Mouse (Mus musculus) right cerebral cortex, adult 2 months (tissue): Measurements from ENCODE around the gene Olfr532.
"Not testable (repeated sequence)": the region's sequence is repeated elsewhere in the genome, so short reads cannot be mapped to it uniquely, and the experiment has no call there.

ENCODE experiments used
- DNase-seq, 2 experiments: peaks; one replicate each; pipeline ENCODE4 v3.0.0; 2021 to 2022; ENCODE audit warnings: low spot score in 2 of 2

Gene Olfr532

GRCm38 (mm10) chr7:140421539-140421938 lies at the start of gene Olfr532:
TSS of gene Olfr532 (minus strand) at chr7:140421639.
- DNase-seq: no peak

- not testable (repeated sequence) for DNase-seq
Observed at GRCm38 (mm10) chr7:140463070-140463469, 41.6 kb upstream of the Olfr532 start, which contains the start of gene Olfr533. TSS of gene Olfr533 (plus strand) at chr7:140463370.

GRCm38 (mm10) chr7:140443141-140443540 lies 21.7 kb upstream of the Olfr532 start:
- no peak for DNase-seq

- no peak for DNase-seq
Observed at GRCm38 (mm10) chr7:140402818-140403217, 18.6 kb downstream of the Olfr532 start, which contains the start of gene Olfr531. TSS of gene Olfr531 (minus strand) at chr7:140402918.

- no peak for DNase-seq
Observed at GRCm38 (mm10) chr7:140376911-140377310, 44.5 kb downstream of the Olfr532 start.

- no peak for DNase-seq
Observed at GRCm38 (mm10) chr7:140376231-140376630, 45.2 kb downstream of the Olfr532 start, which contains the start of gene Olfr530. TSS of gene Olfr530 (minus strand) at chr7:140376331.

GRCm38 (mm10) chr7:140374300-140374699 lies 47.1 kb downstream of the Olfr532 start:
- no peak for DNase-seq
